Mouse (Mus musculus): ENCODE data around the gene Ccr5.

Ccr5 gene

DNA sequence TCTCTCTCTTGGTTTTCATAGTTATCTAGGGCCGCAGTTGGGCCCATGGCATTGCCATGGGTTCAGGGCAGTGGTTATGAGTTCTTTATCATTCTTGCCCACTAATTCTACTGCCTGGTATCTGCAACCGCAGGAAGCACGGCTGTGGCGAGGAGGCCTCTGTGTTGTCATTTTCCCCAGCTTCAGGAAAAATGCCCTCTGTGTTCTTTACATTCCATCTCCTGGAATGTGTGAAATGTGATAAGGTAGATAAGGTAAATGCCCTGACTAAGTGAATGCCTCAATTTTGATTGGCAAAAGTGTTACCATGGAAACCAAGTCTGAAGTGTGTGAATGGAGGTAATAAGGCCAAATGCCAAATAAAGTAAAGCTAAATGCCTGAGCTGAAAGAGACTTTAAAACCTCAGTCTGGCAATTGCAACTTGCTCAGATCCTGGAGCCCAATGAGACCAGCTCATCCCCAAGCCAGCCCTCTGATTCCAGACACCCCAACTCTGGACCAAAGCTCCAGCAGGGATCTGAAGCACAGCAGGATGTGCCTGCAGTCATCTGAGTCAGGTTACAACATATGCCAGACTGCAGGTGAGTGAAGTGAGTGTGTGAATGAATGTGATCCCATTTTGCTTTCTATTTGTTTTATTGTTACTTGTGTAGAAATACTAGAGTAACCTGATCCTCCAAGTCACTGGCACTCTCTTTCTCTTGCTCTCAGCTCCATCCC lies 16.9 kb downstream of the Ccr5 start:
- no peak for DNase-seq (ENCODE audit: low spot score)

DNA sequence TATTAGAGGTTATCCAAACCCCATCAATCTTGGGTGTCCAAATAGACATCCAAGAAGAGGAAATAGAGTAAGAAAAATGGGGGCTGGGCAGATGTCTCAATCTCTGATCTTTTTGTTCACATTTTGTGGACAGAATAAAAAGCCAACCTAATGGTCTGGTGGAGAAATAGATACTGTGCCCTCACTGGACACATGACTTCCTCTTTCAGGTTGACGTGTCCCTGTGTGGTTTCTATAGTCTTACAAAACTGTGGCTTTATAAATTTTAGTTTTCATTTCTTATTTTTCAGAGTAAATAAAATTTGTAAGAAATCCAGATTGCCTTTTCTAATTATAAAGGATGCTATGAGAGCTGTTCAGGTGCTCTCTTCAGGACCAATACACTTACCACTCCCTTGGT lies 22.3 kb downstream of the Ccr5 start:
- DNase-seq (ENCODE audit: low spot score), result no peak

DNA sequence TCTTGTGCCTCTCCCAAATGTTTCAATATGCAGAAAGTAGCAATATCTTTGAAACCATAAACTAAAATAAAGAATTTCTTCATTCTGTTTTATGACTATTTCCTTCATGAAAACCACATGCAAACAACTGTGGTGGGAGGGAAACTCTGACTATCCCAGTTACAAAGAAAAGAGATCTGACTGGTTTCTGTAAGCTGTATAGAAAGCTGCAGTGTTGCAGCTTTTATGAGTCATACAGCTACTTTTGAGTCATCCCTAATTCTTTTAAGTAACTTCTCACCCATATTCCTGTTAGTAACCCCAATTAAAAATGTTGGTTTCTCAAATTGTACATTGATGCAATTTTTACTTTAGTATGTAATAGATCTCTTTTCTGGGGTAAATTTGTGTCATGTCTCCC lies 25.0 kb downstream of the Ccr5 start:
- DNase-seq (ENCODE audit: low spot score), result no peak

All from lung, postnatal 25 days (tissue).